Mouse (Mus musculus) testis, postnatal 14 days (tissue): ENCODE results near the gene Gng2.
"Not testable (repeated sequence)": the region's sequence is repeated elsewhere in the genome, so short reads cannot be mapped to it uniquely, and the experiment has no call there.

Experiments
- DNase-seq: peaks from one replicate; pipeline ENCODE4 v3.0.0; 2021; ENCODE audit warnings: low spot score

The Gng2 gene

DNA sequence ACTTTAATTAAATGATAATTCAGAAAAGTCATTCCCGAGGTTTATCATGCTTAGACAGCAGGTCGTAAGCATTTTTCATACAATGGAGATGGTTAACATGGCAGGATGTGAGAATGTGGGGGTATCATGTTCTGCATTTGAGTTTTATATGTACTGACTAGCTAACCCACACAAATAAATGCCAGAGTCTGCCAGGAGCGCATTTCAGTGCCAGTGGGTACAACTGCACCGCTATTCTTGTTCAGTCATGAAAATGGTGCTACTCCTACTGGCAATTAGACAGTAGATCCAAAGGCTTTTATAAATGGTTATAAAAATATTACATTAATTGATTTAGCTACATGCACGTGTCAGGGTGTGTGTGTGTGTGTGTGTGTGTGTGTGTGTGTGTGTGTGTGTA, 38.9 kb downstream of the Gng2 start:
- no peak for DNase-seq

DNA sequence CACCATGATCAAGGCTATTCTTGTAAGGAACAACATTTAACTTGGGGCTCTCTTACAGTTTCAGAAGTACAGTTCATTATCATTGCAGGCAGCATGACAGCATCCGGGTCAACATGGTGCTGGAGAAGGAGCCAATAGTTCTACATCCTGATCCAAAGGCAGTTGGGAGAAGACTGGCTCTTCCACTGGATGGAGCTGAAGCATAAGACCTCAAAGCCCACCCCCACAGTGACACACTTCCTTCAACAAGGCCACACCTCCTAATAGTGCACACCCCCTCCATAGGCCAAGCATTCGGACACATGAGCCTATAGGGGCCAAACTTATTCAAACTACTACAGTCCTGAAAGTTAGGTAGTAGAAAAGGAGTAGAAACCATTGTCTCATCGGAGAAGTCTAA, 42.3 kb downstream of the Gng2 start:
- no peak for DNase-seq

DNA sequence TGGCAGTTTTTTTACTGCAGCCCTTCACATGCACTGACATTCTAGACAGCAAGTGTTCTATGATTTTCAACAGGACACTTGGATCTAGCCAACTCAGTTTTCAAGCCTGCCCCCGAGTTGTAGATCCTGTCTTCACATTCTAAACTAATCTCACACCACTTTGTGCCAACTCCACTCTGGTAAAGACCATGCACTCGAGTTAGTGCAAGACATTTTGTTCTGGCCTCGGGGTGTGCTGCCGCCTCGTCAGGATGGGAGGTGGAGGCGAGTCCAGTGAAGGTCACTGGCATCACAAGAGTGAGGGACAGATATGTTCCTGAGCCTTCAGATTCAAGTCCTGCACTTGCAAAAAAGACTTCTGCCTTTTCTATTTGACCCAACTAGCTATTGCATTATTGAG, 44.1 kb downstream of the Gng2 start:
- no peak for DNase-seq

DNA sequence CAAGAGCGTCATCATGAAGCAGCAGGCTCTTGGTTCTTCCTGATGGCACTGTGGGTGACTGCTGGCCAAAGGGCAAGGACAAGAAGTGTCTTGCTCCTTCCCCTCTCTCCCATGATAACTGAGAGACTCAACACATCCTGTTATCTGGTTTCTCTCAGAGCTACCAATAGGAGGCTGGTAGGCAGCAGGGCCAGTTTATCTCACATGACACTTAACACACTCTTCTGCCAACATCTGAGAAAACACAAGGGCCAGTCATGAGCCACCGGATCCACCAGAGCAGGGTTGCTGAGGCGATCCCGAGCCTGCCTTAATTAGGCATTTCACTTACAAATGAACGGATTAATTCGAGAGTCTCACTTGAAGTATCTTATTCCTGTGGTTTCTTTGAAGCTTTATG, 49.5 kb downstream of the Gng2 start:
- no peak for DNase-seq

GRCm38 (mm10) chr14:19927156-19927555, 50.3 kb downstream of the Gng2 start:
- DNase-seq = no peak

- no peak for DNase-seq
Measured at GRCm38 (mm10) chr14:19926312-19926711, 51.1 kb downstream of the Gng2 start.

DNA sequence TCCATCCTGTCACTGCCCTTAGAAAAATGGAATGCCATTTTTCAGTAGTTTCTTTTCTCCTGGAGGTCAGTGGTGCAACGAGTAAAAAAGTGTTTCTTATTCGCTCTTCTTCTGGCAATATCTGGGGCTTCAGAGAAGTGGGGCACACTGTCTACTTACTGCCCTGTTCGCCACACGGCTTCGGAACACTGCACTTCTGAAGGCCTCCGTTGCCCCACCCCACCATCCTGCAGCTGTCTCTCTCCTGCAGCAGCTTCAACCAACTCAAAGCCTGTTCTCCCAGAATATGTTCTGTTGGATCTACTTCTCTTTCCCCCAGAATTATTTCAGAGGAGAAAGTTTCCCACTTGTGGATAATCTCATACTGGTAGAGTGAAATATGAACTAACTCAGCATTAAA, 52.3 kb downstream of the Gng2 start:
- DNase-seq = no peak

DNA sequence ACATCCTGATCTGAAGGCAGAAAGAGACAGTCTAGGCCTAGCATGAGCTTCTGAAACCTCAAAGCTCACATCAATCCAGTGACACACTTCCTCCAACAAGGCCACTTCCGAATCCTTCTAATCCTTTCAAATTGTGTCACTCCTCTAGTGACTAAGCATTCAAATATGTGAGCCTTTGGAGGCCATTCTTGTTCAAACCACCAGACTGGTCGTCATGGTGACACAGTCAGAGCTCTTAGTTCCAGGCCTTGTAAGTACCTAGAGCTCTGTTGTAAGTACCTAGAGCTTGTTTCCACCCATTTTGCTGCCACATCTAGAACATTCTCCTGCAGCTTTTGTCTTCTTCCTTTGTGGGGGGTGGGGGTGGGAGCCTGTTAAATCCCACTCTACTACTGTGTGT, 53.3 kb downstream of the Gng2 start:
- DNase-seq = no peak

GRCm38 (mm10) chr14:19920254-19920691, 57.2 kb downstream of the Gng2 start:
- DNase-seq = no peak

DNA sequence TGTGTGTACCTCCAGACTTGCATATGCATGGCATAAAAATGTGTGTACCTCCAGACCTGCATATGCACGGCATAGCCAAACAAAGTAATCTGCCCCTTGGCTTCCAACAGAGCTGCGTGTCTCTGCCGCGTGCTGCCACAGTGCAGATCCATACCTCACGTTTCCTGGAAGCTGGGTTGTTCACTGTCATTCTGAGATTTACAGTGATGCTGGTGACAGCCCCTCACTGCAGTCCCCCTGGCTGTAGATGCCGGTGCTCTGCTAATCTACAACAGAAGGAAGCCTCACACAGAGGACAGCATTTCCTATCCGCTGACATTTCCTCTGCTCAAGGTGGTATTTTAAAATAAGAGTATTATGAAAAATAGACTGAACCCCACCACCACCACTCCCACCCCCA, 57.6 kb downstream of the Gng2 start:
- no peak for DNase-seq

- no peak for DNase-seq
Measured at GRCm38 (mm10) chr14:19917534-19917933, 59.9 kb downstream of the Gng2 start.

DNA sequence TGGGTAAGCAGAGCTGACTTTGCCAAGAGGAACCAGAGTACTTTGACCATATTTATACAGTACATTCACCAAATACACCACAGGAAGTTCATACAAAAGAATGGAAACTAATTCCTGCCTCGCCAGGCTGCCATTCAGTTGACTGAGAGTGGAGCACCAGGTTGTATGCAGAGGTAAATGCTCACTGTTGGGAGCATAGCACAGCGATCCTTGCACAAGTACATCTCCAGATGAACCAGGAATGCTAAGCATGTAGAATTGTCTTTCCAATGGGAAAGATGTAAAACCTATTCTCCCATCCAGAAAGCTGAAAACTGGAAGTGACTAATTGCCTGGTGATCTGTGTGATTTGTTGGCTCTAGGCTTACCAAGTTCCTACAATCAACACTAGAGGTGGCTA, 61.1 kb downstream of the Gng2 start:
- DNase-seq = no peak

DNA sequence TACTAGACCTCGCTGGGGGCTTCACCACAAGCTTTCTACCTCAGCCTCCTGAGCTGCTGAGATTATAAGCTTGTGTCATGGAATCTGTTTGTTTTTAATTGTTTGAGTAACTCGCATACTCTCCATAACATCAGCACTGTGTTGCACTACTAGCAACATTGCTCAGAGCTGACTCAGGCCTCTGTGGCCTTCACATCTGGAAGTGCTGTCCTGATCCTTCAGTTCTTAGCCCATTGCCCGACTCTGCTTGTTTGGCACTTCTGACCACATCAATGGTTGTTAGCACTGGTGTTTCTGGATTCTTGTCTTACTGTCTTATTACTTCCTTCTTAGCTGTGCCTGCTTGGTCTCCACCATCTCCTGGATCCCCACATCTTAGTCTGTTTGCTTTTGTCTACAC, 64.5 kb downstream of the Gng2 start:
- no peak for DNase-seq

- peak; percentile 21 for DNase-seq
Measured at GRCm38 (mm10) chr14:19905615-19906014, 71.8 kb downstream of the Gng2 start.

- DNase-seq = no peak
Measured at GRCm38 (mm10) chr14:19904821-19905220, 72.6 kb downstream of the Gng2 start.

- no peak for DNase-seq
Measured at GRCm38 (mm10) chr14:19904031-19904430, 73.4 kb downstream of the Gng2 start.

DNA sequence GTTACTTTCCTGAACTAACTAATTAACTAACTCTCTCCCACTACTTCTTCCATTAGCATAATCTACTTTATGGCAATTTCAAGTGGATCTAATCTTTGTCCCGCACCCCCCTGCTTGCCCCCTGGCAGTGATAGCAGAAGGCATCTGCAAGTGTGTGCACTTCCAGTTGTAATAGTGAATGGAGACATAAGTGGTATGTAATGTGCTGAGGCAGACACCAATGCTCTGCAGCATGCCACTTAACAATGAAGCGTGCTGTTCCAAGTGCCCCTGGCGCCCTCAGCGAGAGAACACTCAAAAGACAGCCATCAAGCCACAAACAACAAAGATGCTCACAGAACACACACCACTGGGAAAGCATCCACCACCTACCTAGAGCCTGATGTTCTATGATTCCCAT, 76.9 kb downstream of the Gng2 start:
- no peak for DNase-seq

GRCm38 (mm10) chr14:19887569-19887968, 89.9 kb downstream of the Gng2 start:
- DNase-seq = no peak

DNA sequence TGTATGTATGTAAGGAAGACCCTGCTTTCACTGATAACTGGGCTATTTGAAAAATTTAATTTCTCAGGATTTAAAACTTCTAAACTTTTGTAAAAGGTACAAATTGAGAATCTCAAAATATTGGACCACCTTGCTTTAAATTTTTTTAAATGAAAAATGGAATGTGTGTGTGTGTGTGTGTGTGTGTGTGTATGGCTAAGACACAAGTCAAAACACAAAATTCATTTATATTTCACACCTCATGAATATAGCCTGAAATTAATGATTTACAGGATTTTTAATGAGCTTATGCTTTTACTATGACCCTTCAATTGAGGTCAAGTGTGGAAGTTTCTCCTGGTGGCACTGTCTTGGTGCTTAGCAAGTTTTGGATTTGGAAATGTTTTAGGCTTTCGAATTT, 93.0 kb downstream of the Gng2 start:
- DNase-seq = not testable (repeated sequence)

DNA sequence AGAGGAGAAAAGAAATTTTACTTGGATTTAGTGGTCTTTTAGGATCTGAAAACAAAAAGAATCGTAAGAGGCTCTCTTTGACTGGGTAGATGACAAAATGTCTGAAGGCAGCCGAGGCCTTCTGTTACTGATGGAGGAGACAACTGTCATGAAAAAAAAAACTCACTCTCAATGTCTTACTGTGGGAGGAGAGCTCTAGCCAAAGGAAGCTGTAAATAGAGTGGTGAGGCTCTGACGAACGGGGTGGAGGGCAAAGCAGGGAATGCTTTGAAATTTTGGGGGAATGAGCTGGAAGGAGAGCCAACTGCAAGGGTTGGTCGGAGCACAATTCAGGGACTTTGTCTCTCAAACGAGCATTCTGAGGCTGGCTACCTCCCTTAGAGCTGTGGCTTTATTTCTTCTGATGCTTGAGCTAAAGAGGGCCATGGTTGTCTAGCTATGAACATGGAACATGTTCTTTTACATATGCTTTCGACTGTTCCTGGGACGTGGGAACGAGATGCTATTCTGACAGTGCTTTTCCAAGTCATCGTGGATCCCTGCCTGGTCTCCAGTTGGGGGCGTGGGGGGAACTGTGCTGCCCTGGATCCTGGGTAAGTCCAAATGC, 103.1 kb downstream of the Gng2 start:
- DNase-seq = no peak

GRCm38 (mm10) chr14:19867286-19867935, 110.0 kb downstream of the Gng2 start:
- DNase-seq = no peak

GRCm38 (mm10) chr14:19865121-19865520, 112.3 kb downstream of the Gng2 start:
- DNase-seq = not testable (repeated sequence)

- DNase-seq = no peak
Measured at GRCm38 (mm10) chr14:19861311-19862080, 115.9 kb downstream of the Gng2 start.
